Mouse (Mus musculus) testis, adult 2 months (tissue): ENCODE data around the gene Rap1gap.

Source experiments
- CTCF ChIP-seq: fragments of 200-500 bp; IDR thresholded peaks from 2 replicates; pipeline ENCODE4 v1.5.1; 2012; ENCODE audit warnings: low read depth, mild to moderate bottlenecking, inconsistent platforms, low read length, moderate library complexity; ENCODE audit not compliant: control insufficient read depth, insufficient read depth, insufficient replicate concordance
- POLR2A ChIP-seq: fragments of 200-500 bp; IDR thresholded peaks from 2 replicates; pipeline ENCODE4 v1.6.1; 2012; ENCODE audit warnings: low read depth, mild to moderate bottlenecking, inconsistent platforms, low read length, moderate library complexity; ENCODE audit not compliant: control insufficient read depth

DNA sequence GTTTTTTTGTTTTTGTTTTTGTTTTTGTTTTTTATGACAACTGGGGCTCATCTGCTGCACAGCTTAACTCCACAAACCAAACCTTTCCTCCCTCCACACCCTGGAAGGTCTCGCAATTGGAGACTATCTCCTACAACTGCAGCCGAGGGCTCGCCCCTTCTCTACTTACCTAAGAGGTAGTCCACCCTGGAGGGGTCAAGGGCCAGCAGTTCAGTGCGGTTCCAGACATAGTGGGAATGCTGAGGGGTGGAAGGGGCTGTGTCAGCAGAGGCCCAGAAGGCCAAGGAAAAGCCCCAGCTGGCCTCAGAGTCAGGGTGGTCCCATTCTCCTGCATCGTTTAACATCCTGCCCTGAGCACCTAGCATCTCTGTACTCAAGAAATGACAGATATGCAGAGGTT is 83.1 kb downstream of the Rap1gap start:
- no peak for TF ChIP-seq CTCF
- TF ChIP-seq POLR2A, result no peak
